Mouse (Mus musculus) bone marrow macrophage, adult 2 months (primary cell): ENCODE measurements at regions not wholly inside any gene's neighbourhood (a gene's known extent, or its start where the extent isn't known, plus 50 kb on each side); places are given as distances from the start of the nearest gene placed in this dataset.

Source experiments
- H3K27ac ChIP-seq: 2 replicates; pipeline ENCODE4 v1.5.1; 2012; ENCODE audit warnings: low read depth, low read length; ENCODE audit not compliant: insufficient read depth
- H3K4me1 ChIP-seq: 2 replicates; pipeline ENCODE4 v1.6.1; 2012; ENCODE audit warnings: low read length; ENCODE audit not compliant: control insufficient read depth, insufficient read depth
- H3K4me3 ChIP-seq: 2 replicates; pipeline ENCODE4 v1.5.1; 2012; ENCODE audit warnings: mild to moderate bottlenecking, low read length, moderate library complexity; ENCODE audit not compliant: insufficient read depth
- CTCF ChIP-seq: IDR thresholded peaks from 2 replicates; pipeline ENCODE4 v1.5.1; 2012; ENCODE audit warnings: low read depth, mild to moderate bottlenecking, low read length, moderate library complexity
- POLR2A ChIP-seq: IDR thresholded peaks from 2 replicates; pipeline ENCODE4 v1.6.1; 2012; ENCODE audit warnings: mild to moderate bottlenecking, low read depth, low read length, borderline replicate concordance

GRCm38 (mm10) chr5:133479205-133479604, 620.3 kb upstream of the Castor2 start:
- no peak overlapping the region for H3K4me3 ChIP-seq
- no peaks in the 10 kb centered on the region for H3K4me1 ChIP-seq
- TF ChIP-seq POLR2A (no peak), CTCF (no peak)
- no peak overlapping the region for H3K27ac ChIP-seq

GRCm38 (mm10) chr5:133453349-133454049, 646.0 kb upstream of the Castor2 start:
- Histone ChIP-seq H3K4me3 (no peak overlapping the region), H3K4me1 (no peaks in the 10 kb centered on the region; the same call in 1 of the 2 replicates), H3K27ac (no peak overlapping the region)
- TF ChIP-seq POLR2A (no peak), CTCF (no peak)

GRCm38 (mm10) chr5:133449926-133450325, 649.6 kb upstream of the Castor2 start:
- Histone ChIP-seq H3K27ac (no peak overlapping the region), H3K4me3 (no peak overlapping the region), H3K4me1 (no peaks in the 10 kb centered on the region)
- TF ChIP-seq POLR2A (no peak), CTCF (no peak)

- H3K4me1 ChIP-seq = no peaks in the 10 kb centered on the region
- H3K4me3 ChIP-seq = no peak overlapping the region
- H3K27ac ChIP-seq = no peak overlapping the region
- TF ChIP-seq POLR2A (no peak), CTCF (no peak)
Observed at GRCm38 (mm10) chr5:133400826-133401225, 698.7 kb upstream of the Castor2 start.

GRCm38 (mm10) chr5:133389896-133390295, 709.6 kb upstream of the Castor2 start:
- Histone ChIP-seq H3K27ac (no peak overlapping the region), H3K4me3 (no peak overlapping the region), H3K4me1 (no peaks in the 10 kb centered on the region)
- TF ChIP-seq POLR2A (no peak), CTCF (no peak)

- no peaks in the 10 kb centered on the region for H3K4me1 ChIP-seq
- TF ChIP-seq CTCF (no peak), POLR2A (no peak)
- no peak overlapping the region for H3K27ac ChIP-seq
- no peak overlapping the region for H3K4me3 ChIP-seq
Observed at GRCm38 (mm10) chr5:133389023-133389840, 710.3 kb upstream of the Castor2 start.

GRCm38 (mm10) chr5:133385374-133386349, 713.8 kb upstream of the Castor2 start:
- Histone ChIP-seq H3K4me1 (no peaks in the 10 kb centered on the region), H3K27ac (no peak overlapping the region), H3K4me3 (no peak overlapping the region)
- TF ChIP-seq CTCF (no peak), POLR2A (no peak)

- Histone ChIP-seq H3K27ac (peak overlapping the region; percentile 38), H3K4me1 (peaks cover 20% of the 10 kb centered on the region), H3K4me3 (no peak overlapping the region)
- TF ChIP-seq CTCF = no peak
- no peak for TF ChIP-seq POLR2A
Observed at GRCm38 (mm10) chr5:133365771-133366170, 733.7 kb upstream of the Castor2 start.

- peaks cover 9% of the 10 kb centered on the region for H3K4me1 ChIP-seq
- H3K27ac ChIP-seq = no peak overlapping the region
- TF ChIP-seq POLR2A (no peak), CTCF (no peak)
- no peak overlapping the region for H3K4me3 ChIP-seq
Observed at GRCm38 (mm10) chr5:133347516-133347915, 752.0 kb upstream of the Castor2 start.
